Mouse (Mus musculus) heart, embryonic 12.5 days (tissue): ENCODE data around the gene Nabp2. TPM values are rescaled to one million over a fixed set of nuclear protein-coding genes. Genes with fewer than 3 reads are reported as not detected.

Experiments used
- ATAC-seq: fragments of 200-750 bp; cut with Nextera tagmentation; 2 replicates; pipeline ENCODE4 v1.8.0; 2017; ENCODE audit warnings: moderate TSS enrichment, moderate library complexity; ENCODE audit not compliant: insufficient number of reproducible peaks, low FRiP score
- H3K27ac ChIP-seq: fragments of 300-500 bp; sonication (generic); 2 replicates; pipeline ENCODE4 v1.5.1; 2016; ENCODE audit warnings: mild to moderate bottlenecking, moderate library complexity; ENCODE audit not compliant: poor library complexity, severe bottlenecking
- H3K27me3 ChIP-seq: fragments of 300-500 bp; sonication (generic); replicated peaks from 2 replicates; pipeline ENCODE4 v1.6.1; 2016; ENCODE audit warnings: mild to moderate bottlenecking, moderate library complexity
- H3K36me3 ChIP-seq: fragments of 300-500 bp; sonication (generic); 2 replicates; pipeline ENCODE4 v1.6.1; 2016; ENCODE audit warnings: mild to moderate bottlenecking, moderate library complexity
- H3K4me1 ChIP-seq: fragments of 300-500 bp; sonication (generic); replicated peaks from 2 replicates; pipeline ENCODE4 v1.6.1; 2016; ENCODE audit warnings: mild to moderate bottlenecking
- H3K4me2 ChIP-seq: fragments of 300-500 bp; sonication (generic); 2 replicates; pipeline ENCODE4 v1.6.1; 2016; ENCODE audit warnings: mild to moderate bottlenecking, moderate library complexity
- H3K4me3 ChIP-seq: fragments of 300-500 bp; sonication (generic); 2 replicates; pipeline ENCODE4 v1.5.1; 2016; ENCODE audit warnings: mild to moderate bottlenecking
- H3K9ac ChIP-seq: fragments of 300-500 bp; sonication (generic); 2 replicates; pipeline ENCODE4 v1.6.1; 2016; ENCODE audit warnings: mild to moderate bottlenecking, moderate library complexity
- H3K9me3 ChIP-seq: fragments of 300-500 bp; sonication (generic); replicated peaks from 2 replicates; pipeline ENCODE4 v1.6.1; 2016; ENCODE audit warnings: mild to moderate bottlenecking, moderate library complexity
- WGBS: fragments of 180-500 bp; shearing (Covaris S2); methylation state at CpG from one replicate; pipeline ENCODE4 v1.1.7; 2016; 5-methylcytosine and 5-hydroxymethylcytosine counted together
- polyA plus RNA-seq: library from polyadenylated mRNA; unstranded; fragments of >200 nt; fragmentation: Nextera tagmentation; extraction: Ambion mirVana; gene quantifications from 2 replicates; pipeline ENCODE4 v1.2.1, GENCODE M21; 2016

Nabp2 gene
- polyA plus RNA-seq, 1 experiment from 2014 or later: 57.9 TPM

GRCm38 (mm10) chr10:128372989-128373748 is 38.1 kb downstream of the Nabp2 start:
- Histone ChIP-seq H3K36me3 (peaks cover 1% of the 10 kb centered on the region), H3K27me3 (no peaks in the 10 kb centered on the region), H3K4me3 (no peak overlapping the region), H3K27ac (peak overlapping the region; percentile 13; the same call in 1 of the 2 replicates), H3K9ac (no peak overlapping the region), H3K9me3 (0 out of 2 replicates have a peak, but pooled peaks cover 2% of the 10 kb centered on the region), H3K4me2 (no peak overlapping the region), H3K4me1 (peaks cover 29% of the 10 kb centered on the region)
- no peak for ATAC-seq
- whole genome bisulfite sequencing: 51% methylated on average over 6 of the region's 6 CpGs

DNA sequence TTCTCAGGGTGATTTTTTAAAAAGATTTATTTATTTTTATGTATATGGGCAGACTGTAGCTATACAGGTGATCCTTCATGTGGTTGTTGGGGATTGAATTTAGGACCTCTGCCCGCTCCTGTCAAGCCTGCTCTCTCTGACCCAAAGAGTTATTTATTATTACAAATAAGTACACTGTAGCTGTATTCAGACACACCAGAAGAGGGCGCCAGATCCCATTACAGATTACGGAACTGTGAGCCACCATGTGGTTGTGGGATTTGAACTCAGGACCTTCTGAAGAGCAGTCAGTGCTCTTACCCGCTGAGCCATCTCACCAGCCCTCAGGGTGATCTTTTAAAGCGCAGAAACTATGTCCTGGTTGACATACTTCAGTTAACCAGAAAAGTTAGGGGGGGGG is 39.1 kb downstream of the Nabp2 start:
- no peak for ATAC-seq

GRCm38 (mm10) chr10:128370601-128371000 is 40.7 kb downstream of the Nabp2 start:
- Histone ChIP-seq H3K27me3 (no peaks in the 10 kb centered on the region), H3K9ac (no peak overlapping the region), H3K4me2 (no peak overlapping the region), H3K4me3 (no peak overlapping the region), H3K4me1 (peaks cover 23% of the 10 kb centered on the region), H3K36me3 (peaks cover 1% of the 10 kb centered on the region), H3K27ac (no peak overlapping the region), H3K9me3 (0 out of 2 replicates have a peak, but pooled peaks cover 2% of the 10 kb centered on the region)
- ATAC-seq: no peak
- 59% methylated on average over 4 of the region's 4 CpGs for WGBS

More for the DNA sequence above, 39.1 kb downstream of the Nabp2 start:
- Histone ChIP-seq H3K9me3 (0 out of 2 replicates have a peak, but pooled peaks cover 2% of the 10 kb centered on the region), H3K27me3 (no peaks in the 10 kb centered on the region), H3K27ac (no peak overlapping the region), H3K4me1 (peaks cover 31% of the 10 kb centered on the region), H3K36me3 (no peaks in the 10 kb centered on the region), H3K4me3 (no peak overlapping the region), H3K4me2 (no peak overlapping the region), H3K9ac (no peak overlapping the region)
- 79% methylated on average over 5 of the region's 5 CpGs for WGBS

GRCm38 (mm10) chr10:128370021-128370420 is 41.3 kb downstream of the Nabp2 start:
- no peak for ATAC-seq

DNA sequence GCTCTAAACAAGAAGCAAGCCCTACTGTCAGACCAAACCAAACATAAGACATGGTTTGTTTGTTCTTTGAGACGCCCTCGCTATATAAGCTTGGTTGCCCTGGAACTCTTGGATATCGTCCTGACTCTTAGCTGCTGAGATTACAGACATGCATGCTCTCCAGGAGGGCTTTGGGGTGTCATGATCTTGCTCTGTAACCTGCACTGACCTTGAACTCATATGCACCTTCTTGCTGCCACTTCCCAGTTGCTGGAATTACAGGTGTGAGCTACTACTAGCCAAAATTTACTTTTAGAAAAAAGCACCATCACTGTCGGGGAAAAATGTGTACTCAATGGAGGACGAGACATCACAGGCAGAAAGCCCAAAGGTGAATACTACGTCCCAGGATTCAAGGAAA is 41.7 kb downstream of the Nabp2 start:
- peaks cover 10% of the 10 kb centered on the region for H3K36me3 ChIP-seq
- 79% methylated on average over 6 of the region's 6 CpGs for WGBS
- H3K27ac ChIP-seq: peak overlapping the region; percentile 87
- no peaks in the 10 kb centered on the region for H3K27me3 ChIP-seq
- H3K4me2 ChIP-seq: peak overlapping the region; percentile 90
- 0 out of 2 replicates have a peak, but pooled peaks cover 2% of the 10 kb centered on the region for H3K9me3 ChIP-seq
- H3K4me1 ChIP-seq: peaks cover 23% of the 10 kb centered on the region
- ATAC-seq: no peak
- peak overlapping the region; percentile 68; the same call in 1 of the 2 replicates for H3K4me3 ChIP-seq
- H3K9ac ChIP-seq: peak overlapping the region; percentile 77; the same call in 1 of the 2 replicates

More at GRCm38 (mm10) chr10:128370021-128370420, 41.3 kb downstream of the Nabp2 start:
- Histone ChIP-seq H3K36me3 (peaks cover 7% of the 10 kb centered on the region), H3K4me1 (peaks cover 23% of the 10 kb centered on the region), H3K9ac (no peak overlapping the region), H3K27me3 (no peaks in the 10 kb centered on the region), H3K27ac (no peak overlapping the region), H3K9me3 (0 out of 2 replicates have a peak, but pooled peaks cover 2% of the 10 kb centered on the region), H3K4me3 (no peak overlapping the region), H3K4me2 (no peak overlapping the region)
- WGBS: 66% methylated on average over 5 of the region's 6 CpGs

DNA sequence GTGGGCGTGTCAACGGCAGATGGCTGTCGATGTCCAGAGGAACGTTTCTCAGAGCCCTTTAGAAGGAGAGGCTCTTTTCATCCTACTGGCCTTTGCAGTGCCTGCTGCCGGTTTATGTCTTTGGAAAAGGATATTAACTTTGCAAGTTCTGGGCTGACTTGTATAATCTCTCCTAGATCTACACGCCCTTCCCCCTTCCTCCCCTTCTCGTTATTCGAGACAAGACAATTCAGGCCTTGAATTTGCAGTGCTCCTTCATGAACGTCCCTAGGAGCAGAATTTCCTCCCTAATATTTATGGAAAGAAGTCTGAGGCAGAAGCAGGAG is 42.1 kb downstream of the Nabp2 start:
- Histone ChIP-seq H3K27ac (peak overlapping the region; percentile 87), H3K9me3 (0 out of 2 replicates have a peak, but pooled peaks cover under 1% of the 10 kb centered on the region), H3K4me3 (peak overlapping the region; percentile 68), H3K36me3 (peaks cover 10% of the 10 kb centered on the region), H3K4me2 (peak overlapping the region; percentile 90), H3K4me1 (peaks cover 23% of the 10 kb centered on the region), H3K27me3 (no peaks in the 10 kb centered on the region), H3K9ac (peak overlapping the region; percentile 77)
- ATAC-seq: no peak
- WGBS: 5% methylated on average over 9 of the region's 9 CpGs

DNA sequence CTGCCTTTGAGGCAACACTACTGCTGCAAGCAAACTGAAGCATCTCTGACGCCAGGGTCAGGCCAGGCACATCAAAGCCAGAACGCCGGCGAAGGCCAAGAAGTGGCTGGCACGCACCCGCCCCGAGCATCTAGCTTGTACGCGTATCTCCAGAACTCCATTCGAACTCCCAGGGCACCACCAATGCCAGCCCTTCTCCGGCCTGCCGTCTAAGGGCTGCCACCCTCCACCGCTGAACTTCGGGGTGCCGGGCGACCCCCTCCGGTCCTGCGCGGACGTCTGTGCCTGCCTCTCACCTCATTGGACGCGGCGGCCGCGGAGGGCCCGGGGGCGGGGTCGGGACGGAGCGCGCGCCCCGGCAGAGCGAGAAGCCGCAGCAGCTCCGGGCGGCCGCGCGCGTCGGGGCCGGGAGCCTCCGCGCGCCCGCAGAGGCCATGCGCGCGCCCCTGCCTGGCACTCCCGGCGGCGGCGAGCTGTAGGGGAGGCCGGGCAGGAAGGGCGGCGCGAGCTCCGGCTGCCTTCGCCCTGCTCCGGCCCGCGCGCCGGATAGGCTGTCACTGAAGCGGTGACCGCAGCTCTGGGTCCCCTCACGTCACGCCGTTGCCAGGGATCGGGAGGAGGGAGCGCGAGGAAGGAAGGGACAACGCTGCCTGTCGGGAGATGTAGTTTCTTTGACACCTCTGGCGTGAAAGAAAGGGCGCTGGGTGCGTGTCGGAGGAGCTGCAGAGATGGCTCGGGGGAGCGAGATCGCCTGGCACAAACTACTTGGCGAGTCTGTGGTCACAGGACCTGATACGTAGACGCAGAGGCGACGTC is 42.7 kb downstream of the Nabp2 start, which contains the start of gene Coq10a:
TSS of gene Coq10a (minus strand) at position 596 of the 816 bp plus-strand sequence.
- Histone ChIP-seq H3K27ac (peak within 1 kb of the TSS; percentile 87), H3K4me1 (peaks cover 22% of the 10 kb centered on the region), H3K27me3 (no peaks in the 10 kb centered on the region), H3K36me3 (peaks cover 14% of the 10 kb centered on the region), H3K4me2 (peak within 1 kb of the TSS; percentile 90), H3K4me3 (peak within 1 kb of the TSS; percentile 68), H3K9me3 (no peaks in the 10 kb centered on the region), H3K9ac (peak within 1 kb of the TSS; percentile 77)
- ATAC-seq: peak; percentile 94
- under 1% methylated on average over 87 of the region's 87 CpGs for WGBS

DNA sequence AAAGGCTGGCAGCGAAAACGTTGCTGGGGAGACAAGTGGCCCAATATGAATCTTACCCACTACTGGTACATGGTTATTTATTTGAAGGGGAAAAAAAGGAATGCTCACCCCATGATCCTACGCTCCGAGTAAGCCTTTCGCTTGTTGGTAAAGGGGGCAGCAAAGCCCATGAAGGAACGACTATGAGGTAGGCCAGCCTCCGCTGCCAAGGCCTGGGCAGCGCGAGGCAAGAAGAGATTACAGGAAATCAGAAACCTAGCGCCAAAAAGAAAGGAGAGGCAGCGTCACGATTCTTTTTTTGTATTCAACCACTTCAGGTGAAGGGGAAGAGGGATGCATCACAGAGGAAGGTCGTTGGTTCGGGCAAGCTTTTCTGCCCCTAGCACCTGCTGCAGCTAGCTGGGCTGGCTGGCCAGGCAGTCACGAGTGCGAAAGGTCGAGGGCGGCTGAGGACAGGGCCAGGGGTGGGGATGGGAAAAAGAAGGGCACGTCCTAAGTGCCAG is 43.3 kb downstream of the Nabp2 start:
- Histone ChIP-seq H3K4me2 (peak overlapping the region; percentile 90), H3K9me3 (no peaks in the 10 kb centered on the region), H3K36me3 (peaks cover 21% of the 10 kb centered on the region), H3K4me3 (peak overlapping the region; percentile 68), H3K27me3 (no peaks in the 10 kb centered on the region), H3K27ac (peak overlapping the region; percentile 87), H3K9ac (peak overlapping the region; percentile 77), H3K4me1 (peaks cover 15% of the 10 kb centered on the region)
- 16% methylated on average over 19 of the region's 19 CpGs for WGBS
- ATAC-seq: no peak; the same call in 1 of the 2 replicates

DNA sequence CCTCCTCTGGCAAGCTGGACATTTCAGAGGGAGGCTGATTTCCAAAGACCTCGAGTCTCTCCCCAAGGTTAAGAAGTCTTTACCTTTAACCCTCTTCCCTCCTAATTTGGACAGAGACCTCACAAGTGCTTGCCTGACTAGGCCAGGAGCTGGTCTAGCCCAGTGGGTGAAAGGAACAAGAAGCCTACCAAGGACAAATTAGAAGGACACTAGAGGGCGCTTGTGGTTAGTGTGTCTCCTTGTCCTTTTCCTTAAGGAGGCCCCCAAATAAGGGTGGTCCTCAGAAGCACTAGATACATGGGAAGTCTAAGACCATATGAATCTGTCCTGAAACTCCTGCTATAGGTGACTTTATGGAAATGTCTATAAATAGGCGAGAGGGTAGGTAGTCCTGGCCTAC is 48.7 kb downstream of the Nabp2 start:
- Histone ChIP-seq H3K4me1 (peaks cover 6% of the 10 kb centered on the region), H3K9ac (no peak overlapping the region), H3K27me3 (no peaks in the 10 kb centered on the region), H3K9me3 (no peaks in the 10 kb centered on the region), H3K36me3 (peaks cover 74% of the 10 kb centered on the region), H3K4me3 (no peak overlapping the region), H3K4me2 (no peak overlapping the region), H3K27ac (no peak overlapping the region)
- 49% methylated on average over 3 of the region's 3 CpGs for WGBS
- ATAC-seq: no peak

DNA sequence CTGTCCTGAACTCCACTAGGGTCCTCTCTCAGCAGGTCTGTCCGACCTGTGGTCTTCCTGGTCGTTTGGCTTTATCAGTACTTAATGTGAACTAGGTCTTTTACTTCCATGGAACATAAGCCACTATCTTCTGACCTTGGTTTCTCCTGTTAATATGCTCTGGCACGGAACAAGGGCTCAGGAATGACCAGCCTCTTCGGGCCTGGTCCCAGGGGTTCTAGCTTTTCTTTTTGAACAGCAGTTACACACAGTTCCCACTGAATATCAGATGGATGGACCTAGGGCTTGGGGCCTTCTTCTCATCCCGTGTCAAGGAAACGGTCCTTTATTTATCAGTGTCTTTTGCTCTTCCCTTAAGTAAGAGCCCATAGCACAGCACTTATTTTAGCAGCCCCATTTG is 49.5 kb downstream of the Nabp2 start:
- Histone ChIP-seq H3K4me1 (peaks cover 4% of the 10 kb centered on the region; the same call in 1 of the 2 replicates), H3K36me3 (peaks cover 78% of the 10 kb centered on the region), H3K27ac (no peak overlapping the region; the same call in 1 of the 2 replicates), H3K4me3 (no peak overlapping the region), H3K9ac (no peak overlapping the region), H3K4me2 (no peak overlapping the region), H3K27me3 (no peaks in the 10 kb centered on the region), H3K9me3 (no peaks in the 10 kb centered on the region)
- 84% methylated on average over 6 of the region's 6 CpGs for WGBS
- no peak for ATAC-seq

DNA sequence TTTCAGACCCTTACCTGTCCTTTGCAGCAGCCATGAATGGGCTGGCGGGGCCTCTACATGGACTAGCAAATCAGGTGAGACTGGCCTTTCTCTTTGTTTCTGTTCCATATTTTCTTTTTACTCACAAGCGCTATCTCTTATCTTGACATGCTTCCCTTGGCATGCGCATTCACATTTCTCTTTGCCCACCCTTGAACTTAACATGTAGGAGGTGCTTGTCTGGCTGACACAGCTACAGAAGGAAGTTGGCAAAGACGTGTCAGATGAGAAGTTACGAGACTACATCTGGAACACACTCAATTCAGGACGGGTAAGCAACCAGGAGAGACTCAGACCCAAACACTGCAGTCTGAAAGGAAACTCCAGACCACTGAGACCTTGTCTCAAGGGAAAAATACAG is 52.1 kb downstream of the Nabp2 start:
- Histone ChIP-seq H3K27me3 (no peaks in the 10 kb centered on the region), H3K9me3 (no peaks in the 10 kb centered on the region), H3K36me3 (peaks cover 86% of the 10 kb centered on the region), H3K4me3 (no peak overlapping the region), H3K9ac (no peak overlapping the region), H3K4me1 (peaks cover 4% of the 10 kb centered on the region; the same call in 1 of the 2 replicates), H3K4me2 (no peak overlapping the region), H3K27ac (no peak overlapping the region)
- WGBS: 62% methylated on average over 6 of the region's 6 CpGs
- no peak for ATAC-seq
